Mouse (Mus musculus) testis, postnatal 10 days (tissue): ENCODE results near the gene Prpmp5.
"Not testable (repeated sequence)": the region's sequence is repeated elsewhere in the genome, so short reads cannot be mapped to it uniquely, and the experiment has no call there.

Source experiments
- DNase-seq: peaks from one replicate; pipeline ENCODE4 v3.0.0; 2021; ENCODE audit warnings: low spot score

Prpmp5 gene

DNA sequence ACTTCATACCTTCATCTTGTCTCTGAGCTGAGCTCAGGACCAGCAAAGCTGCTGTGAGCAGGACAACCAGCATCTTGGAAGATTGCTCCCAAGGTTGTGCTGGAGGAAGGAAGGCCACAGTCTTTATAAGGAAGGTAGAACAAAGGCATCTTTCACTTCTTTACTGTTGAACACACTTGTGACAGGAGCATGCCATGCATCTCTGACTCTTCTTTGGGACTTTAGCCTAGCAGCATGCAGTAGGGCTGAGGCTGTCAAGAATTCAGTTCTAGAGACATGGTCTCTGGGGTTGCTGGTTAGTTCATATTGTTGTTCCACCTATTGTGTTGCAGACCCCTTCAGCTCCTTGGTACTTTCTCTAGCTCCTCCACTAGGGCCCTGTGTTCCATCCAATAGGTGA, at the start of gene Prpmp5:
TSS of gene Prpmp5 (minus strand) at position 101 of the 400 bp plus-strand sequence.
- DNase-seq: not testable (repeated sequence)

DNA sequence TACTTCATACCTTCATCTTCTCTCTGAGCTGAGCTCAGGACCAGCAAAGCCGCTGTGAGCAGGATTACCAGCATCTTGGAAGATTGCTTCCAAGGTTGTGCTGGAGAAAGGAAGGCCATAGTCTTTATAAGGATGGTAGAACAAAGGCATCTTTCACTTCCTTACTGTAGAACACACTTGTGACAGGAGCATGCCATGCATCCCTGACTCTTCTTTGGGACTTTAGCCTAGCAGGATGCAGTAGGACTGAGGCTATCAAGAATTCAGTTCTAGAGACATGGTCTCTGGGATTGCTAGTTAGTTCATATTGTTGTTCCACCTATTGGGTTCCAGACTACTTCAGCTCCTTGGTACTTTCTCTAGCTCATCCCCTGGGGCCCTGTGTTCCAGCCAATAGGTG, 49.5 kb upstream of the Prpmp5 start, which contains the start of gene Gm8882:
TSS of gene Gm8882 (minus strand) at position 101 of the 400 bp plus-strand sequence.
- DNase-seq: not testable (repeated sequence)
